Mouse (Mus musculus) liver, embryonic 11.5 days (tissue): Measurements from ENCODE around the gene Fam131b. TPM values are rescaled to one million over a fixed set of nuclear protein-coding genes. Genes with fewer than 3 reads are reported as not detected.

Experiments used
- ATAC-seq: fragments of 200-750 bp; cut with Nextera tagmentation; replicated peaks from 2 replicates; pipeline ENCODE4 v1.8.0; 2017; ENCODE audit warnings: moderate number of reproducible peaks, mild to moderate bottlenecking, moderate TSS enrichment, moderate library complexity; ENCODE audit not compliant: low FRiP score
- DNase-seq: peaks from one replicate; pipeline ENCODE4 v3.0.0-alpha.2; 2017; ENCODE audit warnings: low spot score
- H3K27ac ChIP-seq: fragments of 300-500 bp; sonication (generic); 2 replicates; pipeline ENCODE4 v1.5.1; 2014; ENCODE audit warnings: mild to moderate bottlenecking, low read depth, low read length, control low read depth
- H3K27me3 ChIP-seq: fragments of 300-500 bp; sonication (generic); replicated peaks from 2 replicates; pipeline ENCODE4 v1.6.1; 2014; ENCODE audit warnings: low read length, mixed read lengths; ENCODE audit not compliant: control insufficient read depth, insufficient read depth
- H3K36me3 ChIP-seq: fragments of 300-500 bp; sonication (generic); 2 replicates; pipeline ENCODE4 v1.6.1; 2014; ENCODE audit warnings: mild to moderate bottlenecking, low read length, moderate library complexity, mixed read lengths; ENCODE audit not compliant: control insufficient read depth, insufficient read depth
- H3K4me1 ChIP-seq: fragments of 300-500 bp; sonication (generic); replicated peaks from 2 replicates; pipeline ENCODE4 v1.6.1; 2014; ENCODE audit warnings: low read length, mixed read lengths; ENCODE audit not compliant: control insufficient read depth, insufficient read depth
- H3K4me2 ChIP-seq: fragments of 300-500 bp; sonication (generic); 2 replicates; pipeline ENCODE4 v1.6.1; 2014; ENCODE audit warnings: mild to moderate bottlenecking, control low read depth, moderate library complexity
- H3K4me3 ChIP-seq: fragments of 300-500 bp; sonication (generic); 2 replicates; pipeline ENCODE4 v1.5.1; 2014; ENCODE audit warnings: low read depth, low read length, control low read depth
- H3K9ac ChIP-seq: fragments of 300-500 bp; sonication (generic); 2 replicates; pipeline ENCODE4 v1.6.1; 2014; ENCODE audit warnings: low read depth, low read length, control low read depth
- H3K9me3 ChIP-seq: fragments of 300-500 bp; sonication (generic); 2 replicates; pipeline ENCODE4 v1.6.1; 2016; ENCODE audit warnings: low read length, inconsistent platforms, mixed read lengths; ENCODE audit not compliant: control insufficient read depth
- WGBS: fragments of 180-500 bp; shearing (Covaris S2); extraction: QIAGEN DNeasy Blood & Tissue Kit; methylation state at CpG from one replicate; pipeline ENCODE4 v1.1.7; 2014; 5-methylcytosine and 5-hydroxymethylcytosine counted together
- polyA plus RNA-seq: library from polyadenylated mRNA; unstranded; fragments of >200 nt; fragmentation: Nextera tagmentation; extraction: Ambion mirVana; gene quantifications from 2 replicates; pipeline ENCODE4 v1.2.1, GENCODE M21; 2014

Gene Fam131b
- polyA plus RNA-seq, 1 experiment from 2014 or later, result 0.08 TPM

- H3K9me3 ChIP-seq, result no peaks in the 10 kb centered on the region
- no peak overlapping the region for H3K4me2 ChIP-seq
- H3K36me3 ChIP-seq, result no peaks in the 10 kb centered on the region
- no peak overlapping the region for H3K4me3 ChIP-seq
- ATAC-seq (no peak), DNase-seq (no peak)
- no peak overlapping the region for H3K27ac ChIP-seq
- WGBS, result 83% methylated on average over 1 of the region's 1 CpGs
- H3K27me3 ChIP-seq, result no peaks in the 10 kb centered on the region
- H3K4me1 ChIP-seq, result no peaks in the 10 kb centered on the region
- no peak overlapping the region for H3K9ac ChIP-seq
Observed at GRCm38 (mm10) chr6:42344255-42344654, 19.8 kb upstream of the Fam131b start.

DNA sequence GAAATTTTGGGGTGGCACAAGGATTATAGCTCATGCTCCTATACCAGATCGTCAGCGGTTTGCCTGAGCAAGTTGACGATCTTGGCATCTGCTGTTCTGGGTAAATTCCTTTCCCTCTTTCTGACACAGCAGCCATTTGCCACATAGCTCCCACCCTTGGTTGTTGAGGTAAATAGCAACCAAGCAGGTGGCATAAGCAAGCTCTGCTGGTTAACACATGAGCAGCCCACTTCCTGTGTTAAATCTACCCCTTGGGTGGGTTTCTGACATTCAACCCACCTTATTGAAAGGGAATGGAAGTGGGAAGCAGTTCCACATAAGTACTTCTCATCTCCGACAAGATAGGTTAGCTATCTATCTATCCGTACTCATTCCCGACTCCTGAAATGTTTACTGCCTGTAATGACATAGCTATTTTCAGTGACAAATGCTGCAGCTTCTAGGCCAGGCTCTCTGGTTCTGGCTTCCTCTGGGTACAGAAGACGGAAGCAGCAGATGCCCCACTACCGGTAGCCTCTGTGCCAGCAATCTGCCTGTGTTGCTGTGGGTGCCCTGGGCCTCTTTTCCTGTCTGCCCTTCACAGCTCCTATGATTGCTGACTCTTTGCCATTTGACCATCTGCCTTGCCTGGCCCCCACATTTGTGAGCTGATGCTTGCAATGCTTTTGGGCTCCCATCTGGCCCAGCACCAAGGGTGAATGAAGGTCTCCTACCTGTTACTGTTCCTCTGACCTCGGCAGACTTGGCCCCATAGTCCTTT lies 19.1 kb upstream of the Fam131b start:
- 75% methylated on average over 9 of the region's 9 CpGs for WGBS
- Histone ChIP-seq H3K27ac (no peak overlapping the region), H3K9me3 (no peaks in the 10 kb centered on the region), H3K4me3 (no peak overlapping the region), H3K36me3 (no peaks in the 10 kb centered on the region), H3K4me2 (no peak overlapping the region), H3K4me1 (no peaks in the 10 kb centered on the region), H3K27me3 (no peaks in the 10 kb centered on the region), H3K9ac (no peak overlapping the region)
- no peak for DNase-seq
- ATAC-seq, result no peak

GRCm38 (mm10) chr6:42342171-42342570 lies 17.7 kb upstream of the Fam131b start:
- H3K4me2 ChIP-seq, result no peak overlapping the region
- no peak for ATAC-seq
- H3K9ac ChIP-seq, result no peak overlapping the region
- H3K4me1 ChIP-seq, result no peaks in the 10 kb centered on the region
- no peak overlapping the region for H3K4me3 ChIP-seq
- 63% methylated on average over 1 of the region's 1 CpGs for WGBS
- H3K27me3 ChIP-seq, result no peaks in the 10 kb centered on the region
- no peaks in the 10 kb centered on the region for H3K36me3 ChIP-seq
- DNase-seq, result no peak
- H3K27ac ChIP-seq, result no peak overlapping the region
- no peaks in the 10 kb centered on the region for H3K9me3 ChIP-seq

DNA sequence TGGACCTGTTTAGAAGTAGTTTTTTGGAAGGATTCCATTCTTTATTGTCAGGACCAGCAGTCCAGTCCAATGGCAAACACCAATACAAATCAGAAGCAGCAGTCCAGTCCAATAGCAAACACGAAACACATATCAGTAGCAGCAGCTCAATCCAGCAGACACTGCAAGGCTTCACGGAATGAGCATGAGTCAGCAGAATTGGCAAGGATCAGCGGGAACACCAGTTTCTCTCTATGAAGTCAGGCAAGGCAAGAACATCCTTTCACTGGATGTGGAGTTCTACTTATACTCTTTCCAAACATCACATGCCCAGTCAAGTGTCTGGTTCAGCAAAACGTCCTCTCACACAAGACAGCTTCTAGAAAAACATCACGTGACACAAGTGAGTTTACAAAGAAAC lies 15.5 kb upstream of the Fam131b start:
- H3K4me2 ChIP-seq, result no peak overlapping the region
- DNase-seq (no peak), ATAC-seq (no peak)
- no peaks in the 10 kb centered on the region for H3K27me3 ChIP-seq
- no peak overlapping the region for H3K4me3 ChIP-seq
- H3K36me3 ChIP-seq, result no peaks in the 10 kb centered on the region
- no peaks in the 10 kb centered on the region for H3K4me1 ChIP-seq
- WGBS, result 74% methylated on average over 5 of the region's 5 CpGs
- no peaks in the 10 kb centered on the region for H3K9me3 ChIP-seq
- no peak overlapping the region for H3K9ac ChIP-seq
- H3K27ac ChIP-seq, result no peak overlapping the region

- H3K27ac ChIP-seq, result no peak overlapping the region
- H3K36me3 ChIP-seq, result no peaks in the 10 kb centered on the region
- H3K4me2 ChIP-seq, result no peak overlapping the region
- H3K9me3 ChIP-seq, result no peaks in the 10 kb centered on the region
- ATAC-seq, result no peak
- no peaks in the 10 kb centered on the region for H3K27me3 ChIP-seq
- no peak for DNase-seq
- H3K9ac ChIP-seq, result no peak overlapping the region
- no peak overlapping the region for H3K4me3 ChIP-seq
- H3K4me1 ChIP-seq, result no peaks in the 10 kb centered on the region
- WGBS, result 80% methylated on average over 2 of the region's 2 CpGs
Observed at GRCm38 (mm10) chr6:42339189-42339588, 14.7 kb upstream of the Fam131b start.

DNA sequence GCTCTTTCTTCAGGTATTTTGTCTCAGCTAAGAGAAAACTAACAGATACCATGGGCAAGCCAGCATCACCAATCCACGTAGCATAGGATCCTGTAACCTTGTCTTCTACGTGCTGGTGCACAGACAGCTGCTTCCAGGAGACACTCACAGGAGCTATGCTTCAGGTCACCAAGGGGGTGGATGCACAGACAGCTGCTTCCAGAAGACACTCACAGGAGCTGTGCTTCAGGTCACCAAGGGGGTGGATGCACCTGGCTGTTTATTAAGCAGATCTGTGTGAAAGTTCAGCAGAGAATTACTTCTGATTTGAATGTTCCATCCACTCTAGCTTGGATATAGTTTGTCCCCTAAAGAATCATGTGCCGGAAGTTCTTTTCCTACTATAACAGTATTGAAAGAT lies 6.5 kb upstream of the Fam131b start:
- DNase-seq, result no peak
- H3K36me3 ChIP-seq, result no peaks in the 10 kb centered on the region
- no peaks in the 10 kb centered on the region for H3K27me3 ChIP-seq
- H3K9me3 ChIP-seq, result no peaks in the 10 kb centered on the region
- no peak for ATAC-seq
- H3K4me3 ChIP-seq, result no peak overlapping the region
- 81% methylated on average over 3 of the region's 3 CpGs for WGBS
- no peak overlapping the region for H3K9ac ChIP-seq
- peaks cover 4% of the 10 kb centered on the region; the same call in 1 of the 2 replicates for H3K4me1 ChIP-seq
- H3K4me2 ChIP-seq, result no peak overlapping the region
- H3K27ac ChIP-seq, result no peak overlapping the region

DNA sequence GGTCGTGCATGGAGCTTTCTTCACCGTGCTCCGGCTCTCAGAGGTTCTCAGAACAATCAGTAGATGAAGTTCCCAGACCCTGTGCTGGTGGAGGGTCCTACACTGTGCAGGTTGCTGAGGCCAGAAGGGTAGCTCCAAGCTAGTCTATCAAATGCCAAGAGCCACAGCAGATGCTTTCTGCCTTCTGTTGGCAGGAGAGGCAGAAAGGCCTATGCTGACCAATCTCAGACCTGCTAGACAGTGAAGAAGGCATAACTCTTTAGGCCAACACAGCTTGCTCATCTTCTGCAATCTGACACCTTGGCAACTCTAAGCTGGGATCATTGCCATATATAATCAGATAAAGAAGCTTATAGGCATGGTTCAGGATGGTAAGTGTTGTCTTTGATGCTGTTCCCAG lies 5.8 kb upstream of the Fam131b start:
- DNase-seq (no peak), ATAC-seq (no peak)
- Histone ChIP-seq H3K27ac (no peak overlapping the region), H3K27me3 (peaks cover 3% of the 10 kb centered on the region), H3K9ac (no peak overlapping the region), H3K36me3 (no peaks in the 10 kb centered on the region), H3K4me3 (no peak overlapping the region), H3K9me3 (no peaks in the 10 kb centered on the region), H3K4me2 (no peak overlapping the region), H3K4me1 (peaks cover 4% of the 10 kb centered on the region; the same call in 1 of the 2 replicates)
- 83% methylated on average over 3 of the region's 3 CpGs for WGBS

GRCm38 (mm10) chr6:42328757-42329156 lies 4.3 kb upstream of the Fam131b start:
- WGBS, result 56% methylated on average over 3 of the region's 3 CpGs
- Histone ChIP-seq H3K36me3 (no peaks in the 10 kb centered on the region), H3K4me3 (no peak overlapping the region), H3K27me3 (peaks cover 17% of the 10 kb centered on the region), H3K9ac (no peak overlapping the region), H3K27ac (no peak overlapping the region), H3K4me2 (no peak overlapping the region), H3K9me3 (no peaks in the 10 kb centered on the region), H3K4me1 (peaks cover 6% of the 10 kb centered on the region; the same call in 1 of the 2 replicates)
- ATAC-seq, result peak; percentile 62
- no peak for DNase-seq

GRCm38 (mm10) chr6:42326509-42326908 lies 2.1 kb upstream of the Fam131b start:
- WGBS, result 63% methylated on average over 3 of the region's 3 CpGs
- no peak overlapping the region for H3K27ac ChIP-seq
- peaks cover 6% of the 10 kb centered on the region; the same call in 1 of the 2 replicates for H3K4me1 ChIP-seq
- H3K9me3 ChIP-seq, result no peaks in the 10 kb centered on the region
- no peak overlapping the region for H3K4me2 ChIP-seq
- no peaks in the 10 kb centered on the region for H3K36me3 ChIP-seq
- ATAC-seq, result no peak; the same call in 1 of the 2 replicates
- H3K27me3 ChIP-seq, result peaks cover 40% of the 10 kb centered on the region
- DNase-seq, result no peak
- no peak overlapping the region for H3K9ac ChIP-seq
- no peak overlapping the region for H3K4me3 ChIP-seq
